Comparison of ENCODE assay signal across 25 mouse cellular contexts in the genomic region with DNA sequence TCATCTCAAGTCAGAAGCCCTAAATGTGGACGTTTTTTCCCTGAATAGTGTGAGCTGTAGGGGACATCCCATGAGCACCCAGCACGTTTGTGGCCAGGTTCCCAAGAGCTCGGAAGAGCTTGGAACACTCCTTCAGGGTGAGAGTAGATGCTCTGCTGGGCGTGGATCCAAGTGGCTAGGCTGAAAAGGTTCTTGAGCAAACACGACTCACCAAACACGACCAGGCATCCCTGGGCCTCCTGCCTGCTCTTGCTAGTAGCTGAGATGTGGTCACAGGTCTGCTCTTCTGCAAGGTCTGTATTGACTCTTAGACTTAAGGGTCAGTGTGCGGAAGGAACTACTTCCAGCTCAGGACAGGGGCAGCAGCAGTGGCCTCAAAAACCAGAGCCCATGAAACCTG. TPM values are rescaled to one million over a fixed set of nuclear protein-coding genes. Genes with fewer than 3 reads are reported as not detected.
DNase-seq lines count a peak whose midpoint lies in the region; ATAC-seq lines count a peak whose summit lies in the region.
"Had no signal": no experiment of that assay in that cellular context is flagged by ENCODE, and none has a peak within 500 bp of the region (broad histone marks: within the 10 kb centered on the region; RNA-seq: fewer than 3 reads in every experiment).

No protein-coding gene starts in this region.

- no peaks in the 10 kb centered on the region for H3K36me3 ChIP-seq in lung, embryonic 16.5 days (ENCODE audit: control insufficient read depth, insufficient read depth, low read length)
- H3K36me3 ChIP-seq: embryonic facial prominence, embryonic 13.5 days; embryonic facial prominence, embryonic 15.5 days; forebrain, embryonic 10.5 days; forebrain, embryonic 12.5 days had no signal

- no peaks in the 10 kb centered on the region for H3K9me3 ChIP-seq in lung, embryonic 16.5 days (ENCODE audit: control insufficient read depth, low read length)
- H3K9me3 ChIP-seq: embryonic facial prominence, embryonic 13.5 days; embryonic facial prominence, embryonic 15.5 days; forebrain, embryonic 10.5 days; forebrain, embryonic 12.5 days had no signal

- H3K27ac ChIP-seq in lung, embryonic 16.5 days (ENCODE audit: low read length) = no peak overlapping the region
- H3K27ac ChIP-seq: embryonic facial prominence, embryonic 13.5 days; embryonic facial prominence, embryonic 15.5 days; forebrain, embryonic 10.5 days; forebrain, embryonic 12.5 days had no signal

- ATAC-seq in lung, embryonic 16.5 days (ENCODE audit: low read depth) = peak; percentile 71
- ATAC-seq: activated CD4-positive, CD25-positive, alpha-beta regulatory T cell, adult 4 months; forebrain, embryonic 14.5 days; forebrain, embryonic 16.5 days; Patski had no signal

- DNase-seq in cerebellum, postnatal 10 days = peak; percentile 23 to 30
- no peak for DNase-seq in cerebellum, adult 11-12 months
- no peak for DNase-seq in lung, postnatal 25 days (ENCODE audit: low spot score)
- DNase-seq in 3T3-L1 (ENCODE audit: low read depth, low spot score) (peak; percentile 66), adipocyte (ENCODE audit: low spot score) (peak; percentile 24)
- no peak for DNase-seq in neural tube, embryonic 10.5 days (ENCODE audit: extremely low spot score, low spot score)
- DNase-seq: adrenal gland, adult 2 months; adrenal gland, postnatal 10 days; adrenal gland, postnatal 25 days; cerebellum, adult 11 months; cerebellum, adult 2 months; cerebellum, adult 9-10 months; cerebellum, postnatal 36 days; embryo, embryonic 11 days had no signal

- H3K4me2 ChIP-seq in lung, embryonic 16.5 days (ENCODE audit: low read depth, low read length) = no peak overlapping the region
- H3K4me2 ChIP-seq: embryonic facial prominence, embryonic 13.5 days; embryonic facial prominence, embryonic 15.5 days; forebrain, embryonic 12.5 days had no signal

- no peaks in the 10 kb centered on the region for H3K27me3 ChIP-seq in lung, embryonic 16.5 days (ENCODE audit: control insufficient read depth, insufficient read depth, low read depth, low read length)
- H3K27me3 ChIP-seq: embryonic facial prominence, embryonic 13.5 days; forebrain, embryonic 12.5 days; Patski had no signal

- no peak overlapping the region for H3K4me3 ChIP-seq in lung, embryonic 16.5 days (ENCODE audit: low read length)
- H3K4me3 ChIP-seq: embryonic facial prominence, embryonic 13.5 days; embryonic facial prominence, embryonic 15.5 days; erythroblast, embryonic 14.5 days; forebrain, embryonic 10.5 days; forebrain, embryonic 12.5 days had no signal

- 44% methylated on average over 7 of the region's 7 CpGs for WGBS in lung, embryonic 16.5 days

- no peak overlapping the region for H3K9ac ChIP-seq in lung, embryonic 16.5 days (ENCODE audit: low read length)
- H3K9ac ChIP-seq: embryonic facial prominence, embryonic 13.5 days; embryonic facial prominence, embryonic 15.5 days; forebrain, embryonic 12.5 days had no signal

- no peaks in the 10 kb centered on the region; the same call in 1 of the 2 replicates for H3K4me1 ChIP-seq in lung, embryonic 16.5 days (replicated peaks; ENCODE audit: control insufficient read depth, insufficient read depth, low read length)
- H3K4me1 ChIP-seq: forebrain, embryonic 10.5 days; forebrain, embryonic 12.5 days had no signal

RNA-seq across cellular contexts. Expression of gene 1700024G13Rik, which starts 18.4 kb away (rescaled TPM):
- 1.6 and 2.9 TPM in 2 replicates for polyA plus RNA-seq in lung, embryonic 16.5 days (2015; fragmentation: Nextera tagmentation; extraction: Ambion mirVana)
- polyA plus RNA-seq: activated CD4-positive, CD25-positive, alpha-beta regulatory T cell, adult 4 months; adrenal gland, adult 2 months; C2C12; embryonic facial prominence, embryonic 13.5 days; erythroblast, embryonic 14.5 days; forebrain, embryonic 10.5 days; forebrain, embryonic 12.5 days; Patski had no signal

RNA-seq across cellular contexts. Expression of gene Ogdhl, which starts 47.9 kb away (rescaled TPM):
- polyA plus RNA-seq in lung, embryonic 16.5 days (2015; fragmentation: Nextera tagmentation; extraction: Ambion mirVana) = 7.8 and 8.8 TPM in 2 replicates
- polyA plus RNA-seq: erythroblast, embryonic 14.5 days had no signal

Comparison
In these comparisons a context has a peak if more than half of its experiments do, and no peak if none do; other contexts are left out.
1. DNase-seq: peak in cerebellum, postnatal 10 days (2 of 2), 3T3-L1 (single experiment) and adipocyte (single experiment); none in cerebellum, adult 11-12 months (single experiment), lung, postnatal 25 days (single experiment) and neural tube, embryonic 10.5 days (single experiment).